Mouse (Mus musculus) limb, embryonic 11.5 days (tissue): Measurements from ENCODE around the gene Sptlc2. TPM values are rescaled to one million over a fixed set of nuclear protein-coding genes. Genes with fewer than 3 reads are reported as not detected.

Source experiments
- ATAC-seq: fragments of 200-750 bp; cut with Nextera tagmentation; 2 replicates; pipeline ENCODE4 v1.8.0; 2017; ENCODE audit warnings: low read depth; ENCODE audit not compliant: insufficient number of reproducible peaks, low FRiP score, low TSS enrichment
- DNase-seq: peaks from one replicate; pipeline ENCODE4 v3.0.0-alpha.2; 2015; ENCODE audit warnings: low spot score
- H3K27ac ChIP-seq: fragments of 300-500 bp; sonication (generic); replicated peaks from 2 replicates; pipeline ENCODE4 v1.5.1; 2014; ENCODE audit warnings: low read depth, mild to moderate bottlenecking, low read length
- H3K27me3 ChIP-seq: fragments of 300-500 bp; sonication (generic); 2 replicates; pipeline ENCODE4 v1.6.1; 2014; ENCODE audit warnings: mild to moderate bottlenecking, low read length, mixed read lengths; ENCODE audit not compliant: control insufficient read depth, insufficient read depth
- H3K36me3 ChIP-seq: fragments of 300-500 bp; sonication (generic); 2 replicates; pipeline ENCODE4 v1.6.1; 2014; ENCODE audit warnings: mild to moderate bottlenecking, low read length, moderate library complexity, mixed read lengths; ENCODE audit not compliant: control insufficient read depth, insufficient read depth
- H3K4me1 ChIP-seq: fragments of 300-500 bp; sonication (generic); 2 replicates; pipeline ENCODE4 v1.6.1; 2014; ENCODE audit warnings: low read length, mixed read lengths; ENCODE audit not compliant: control insufficient read depth, insufficient read depth
- H3K4me2 ChIP-seq: fragments of 300-500 bp; sonication (generic); 2 replicates; pipeline ENCODE4 v1.6.1; 2014; ENCODE audit warnings: low read depth, mild to moderate bottlenecking, moderate library complexity; ENCODE audit not compliant: severe bottlenecking
- H3K4me3 ChIP-seq: fragments of 300-500 bp; sonication (generic); 2 replicates; pipeline ENCODE4 v1.5.1; 2014; ENCODE audit warnings: low read depth, low read length
- H3K9ac ChIP-seq: fragments of 300-500 bp; sonication (generic); 2 replicates; pipeline ENCODE4 v1.6.1; 2014; ENCODE audit warnings: mild to moderate bottlenecking, low read length
- H3K9me3 ChIP-seq: fragments of 300-500 bp; sonication (generic); 2 replicates; pipeline ENCODE4 v1.6.1; 2016; ENCODE audit warnings: low read length; ENCODE audit not compliant: control insufficient read depth
- WGBS: fragments of 180-500 bp; shearing (Covaris S2); extraction: QIAGEN DNeasy Blood & Tissue Kit; methylation state at CpG from one replicate; pipeline ENCODE4 v1.1.7; 2014; 5-methylcytosine and 5-hydroxymethylcytosine counted together
- polyA plus RNA-seq: library from polyadenylated mRNA; unstranded; fragments of >200 nt; fragmentation: Nextera tagmentation; extraction: Ambion mirVana; gene quantifications from 2 replicates; pipeline ENCODE4 v1.2.1, GENCODE M21; 2014

Gene Sptlc2
- polyA plus RNA-seq, 1 experiment from 2014 or later, result 63.4 TPM

DNA sequence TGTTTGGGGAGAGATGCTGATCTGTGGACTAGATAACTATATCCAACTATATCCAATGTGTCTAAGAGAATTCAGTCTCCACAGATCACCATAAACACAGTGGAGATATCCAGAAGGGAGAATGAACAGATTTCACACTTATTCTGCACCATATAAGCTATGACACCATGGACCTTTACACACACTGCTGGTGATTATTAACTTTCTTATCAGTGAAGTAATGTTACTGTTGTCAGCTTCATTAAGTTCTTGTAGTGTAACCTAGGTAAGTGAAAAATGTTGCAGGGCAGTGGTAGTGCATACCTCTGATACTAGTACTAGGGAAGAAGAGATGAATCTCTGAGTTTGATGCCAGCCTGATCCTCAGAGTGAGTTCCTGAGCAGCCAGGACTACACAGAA lies 20.1 kb downstream of the Sptlc2 start:
- H3K9ac ChIP-seq, result no peak overlapping the region
- H3K36me3 ChIP-seq, result no peaks in the 10 kb centered on the region
- H3K27ac ChIP-seq, result no peak overlapping the region
- H3K9me3 ChIP-seq, result no peaks in the 10 kb centered on the region
- no peak for ATAC-seq
- no peak for DNase-seq
- no peaks in the 10 kb centered on the region for H3K4me1 ChIP-seq
- H3K4me3 ChIP-seq, result no peak overlapping the region
- no peak overlapping the region for H3K4me2 ChIP-seq
- H3K27me3 ChIP-seq, result no peaks in the 10 kb centered on the region

GRCm38 (mm10) chr12:87365676-87366075 lies 22.5 kb downstream of the Sptlc2 start:
- H3K27me3 ChIP-seq, result no peaks in the 10 kb centered on the region
- WGBS, result 88% methylated on average over 9 of the region's 9 CpGs
- H3K36me3 ChIP-seq, result no peaks in the 10 kb centered on the region
- H3K4me2 ChIP-seq, result no peak overlapping the region
- H3K9ac ChIP-seq, result no peak overlapping the region
- H3K4me1 ChIP-seq, result no peaks in the 10 kb centered on the region
- DNase-seq, result no peak
- H3K27ac ChIP-seq, result no peak overlapping the region
- no peaks in the 10 kb centered on the region for H3K9me3 ChIP-seq
- ATAC-seq, result no peak
- H3K4me3 ChIP-seq, result no peak overlapping the region

GRCm38 (mm10) chr12:87362111-87362510 lies 26.0 kb downstream of the Sptlc2 start:
- no peak for ATAC-seq
- 92% methylated on average over 3 of the region's 3 CpGs for WGBS
- DNase-seq, result no peak

DNA sequence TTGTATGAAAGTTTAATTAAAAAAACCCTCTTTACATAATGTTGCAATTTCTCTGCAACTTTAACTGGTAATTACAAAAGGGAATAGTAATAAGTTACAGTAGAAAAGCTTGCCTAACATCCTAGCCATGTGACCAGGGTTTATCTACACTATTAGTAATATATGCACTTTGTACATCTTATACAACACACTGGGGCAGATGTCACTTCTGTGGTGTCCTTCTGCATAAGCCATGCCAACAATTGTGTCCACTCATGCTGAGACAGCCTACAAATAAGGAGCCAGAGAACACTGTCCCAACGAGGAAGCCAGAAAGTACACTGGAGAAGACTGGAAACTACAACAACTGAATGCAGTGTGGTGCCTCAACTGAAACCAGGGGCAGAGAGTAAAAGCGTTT lies 40.1 kb downstream of the Sptlc2 start:
- H3K27ac ChIP-seq, result no peak overlapping the region
- no peak overlapping the region for H3K9ac ChIP-seq
- H3K27me3 ChIP-seq, result no peaks in the 10 kb centered on the region
- H3K4me2 ChIP-seq, result no peak overlapping the region
- 81% methylated on average over 2 of the region's 2 CpGs for WGBS
- no peaks in the 10 kb centered on the region for H3K36me3 ChIP-seq
- H3K4me3 ChIP-seq, result no peak overlapping the region
- no peaks in the 10 kb centered on the region for H3K4me1 ChIP-seq
- no peaks in the 10 kb centered on the region for H3K9me3 ChIP-seq
- ATAC-seq, result no peak
- DNase-seq, result no peak

More at GRCm38 (mm10) chr12:87362111-87362510, 26.0 kb downstream of the Sptlc2 start:
- H3K27me3 ChIP-seq, result no peaks in the 10 kb centered on the region
- H3K4me1 ChIP-seq, result no peaks in the 10 kb centered on the region
- no peak overlapping the region for H3K27ac ChIP-seq
- H3K4me3 ChIP-seq, result no peak overlapping the region
- no peaks in the 10 kb centered on the region for H3K9me3 ChIP-seq
- H3K4me2 ChIP-seq, result no peak overlapping the region
- no peak overlapping the region for H3K9ac ChIP-seq
- no peaks in the 10 kb centered on the region for H3K36me3 ChIP-seq

- H3K4me2 ChIP-seq, result no peak overlapping the region
- H3K4me3 ChIP-seq, result no peak overlapping the region
- H3K4me1 ChIP-seq, result no peaks in the 10 kb centered on the region
- ATAC-seq, result no peak
- H3K9ac ChIP-seq, result no peak overlapping the region
- DNase-seq, result no peak
- no peaks in the 10 kb centered on the region for H3K36me3 ChIP-seq
- H3K27me3 ChIP-seq, result no peaks in the 10 kb centered on the region
- WGBS, result 90% methylated on average over 2 of the region's 2 CpGs
- H3K27ac ChIP-seq, result no peak overlapping the region
- no peaks in the 10 kb centered on the region for H3K9me3 ChIP-seq
Observed at GRCm38 (mm10) chr12:87347511-87347910, 40.6 kb downstream of the Sptlc2 start.

- H3K9ac ChIP-seq, result no peak overlapping the region
- DNase-seq (no peak), ATAC-seq (no peak)
- H3K27ac ChIP-seq, result no peak overlapping the region
- H3K36me3 ChIP-seq, result peaks cover 2% of the 10 kb centered on the region; the same call in 1 of the 2 replicates
- no peak overlapping the region for H3K4me2 ChIP-seq
- no peaks in the 10 kb centered on the region for H3K27me3 ChIP-seq
- H3K4me1 ChIP-seq, result no peaks in the 10 kb centered on the region
- no peak overlapping the region for H3K4me3 ChIP-seq
- H3K9me3 ChIP-seq, result no peaks in the 10 kb centered on the region
Observed at GRCm38 (mm10) chr12:87343084-87343605, 45.0 kb downstream of the Sptlc2 start.

- H3K4me1 ChIP-seq, result no peaks in the 10 kb centered on the region
- WGBS, result 82% methylated on average over 4 of the region's 4 CpGs
- peaks cover 2% of the 10 kb centered on the region; the same call in 1 of the 2 replicates for H3K36me3 ChIP-seq
- H3K27ac ChIP-seq, result no peak overlapping the region
- no peak overlapping the region for H3K4me2 ChIP-seq
- no peak overlapping the region for H3K9ac ChIP-seq
- no peaks in the 10 kb centered on the region for H3K9me3 ChIP-seq
- no peak for DNase-seq
- no peaks in the 10 kb centered on the region for H3K27me3 ChIP-seq
- H3K4me3 ChIP-seq, result no peak overlapping the region
- no peak for ATAC-seq
Observed at GRCm38 (mm10) chr12:87338082-87338481, 50.1 kb downstream of the Sptlc2 start.

GRCm38 (mm10) chr12:87334886-87335285 lies 53.3 kb downstream of the Sptlc2 start:
- H3K27me3 ChIP-seq, result no peaks in the 10 kb centered on the region
- 42% methylated on average over 2 of the region's 2 CpGs for WGBS
- no peak overlapping the region for H3K4me3 ChIP-seq
- H3K9me3 ChIP-seq, result no peaks in the 10 kb centered on the region
- H3K4me1 ChIP-seq, result peaks cover 7% of the 10 kb centered on the region; the same call in 1 of the 2 replicates
- H3K4me2 ChIP-seq, result no peak overlapping the region
- H3K27ac ChIP-seq, result no peak overlapping the region
- DNase-seq, result no peak
- no peak overlapping the region for H3K9ac ChIP-seq
- ATAC-seq, result no peak
- no peaks in the 10 kb centered on the region for H3K36me3 ChIP-seq

GRCm38 (mm10) chr12:87333794-87334193 lies 54.4 kb downstream of the Sptlc2 start:
- H3K27ac ChIP-seq, result no peak overlapping the region
- no peaks in the 10 kb centered on the region for H3K36me3 ChIP-seq
- ATAC-seq, result no peak
- H3K9ac ChIP-seq, result no peak overlapping the region
- H3K27me3 ChIP-seq, result no peaks in the 10 kb centered on the region
- peaks cover 7% of the 10 kb centered on the region; the same call in 1 of the 2 replicates for H3K4me1 ChIP-seq
- H3K9me3 ChIP-seq, result no peaks in the 10 kb centered on the region
- no peak overlapping the region for H3K4me3 ChIP-seq
- no peak overlapping the region for H3K4me2 ChIP-seq
- no peak for DNase-seq
